Mouse (Mus musculus): ENCODE measurements around the gene Il13. TPM values are rescaled to one million over a fixed set of nuclear protein-coding genes. Genes with fewer than 3 reads are reported as not detected.

Il13 gene
- polyA plus RNA-seq, 1 experiment from 2014 or later = not detected

DNA sequence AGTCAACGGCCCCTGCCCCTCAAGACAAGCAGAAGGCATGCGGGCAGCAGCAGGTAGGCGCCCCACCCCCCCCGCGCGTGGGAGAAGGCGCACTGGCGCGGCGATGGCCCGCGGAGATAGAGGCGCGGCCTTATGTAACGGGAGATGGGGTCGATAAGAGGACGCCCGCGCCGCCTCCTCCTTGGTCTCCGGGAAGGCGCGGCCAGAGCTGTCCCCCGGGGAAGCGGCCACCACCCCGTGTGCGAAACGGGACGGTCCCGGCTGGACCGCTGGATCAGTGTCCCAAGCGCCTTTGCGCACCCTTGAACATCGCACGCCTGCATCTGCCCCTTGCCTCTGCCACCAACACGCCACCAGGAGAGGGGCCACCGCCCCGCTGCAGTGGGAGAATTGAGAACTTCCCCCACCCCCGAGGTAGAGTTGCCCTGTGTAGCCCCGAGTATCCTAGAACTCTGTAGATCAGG lies 1.7 kb upstream of the Il13 start:
- Histone ChIP-seq H3K4me1 (ENCODE audit: control insufficient read depth, insufficient read depth, low read length) (0 out of 2 replicates have a peak, but pooled peaks cover 3% of the 10 kb centered on the region), H3K9me3 (replicated peaks; ENCODE audit: control insufficient read depth, low read length) (no peaks in the 10 kb centered on the region), H3K27me3 (replicated peaks; ENCODE audit: control insufficient read depth, insufficient read depth, low read length) (0 out of 2 replicates have a peak, but pooled peaks cover 5% of the 10 kb centered on the region), H3K36me3 (ENCODE audit: control insufficient read depth, insufficient read depth, low read length) (no peaks in the 10 kb centered on the region), H3K27ac (ENCODE audit: low read depth, low read length) (no peak overlapping the region), H3K9ac (ENCODE audit: low read length) (peak overlapping the region; percentile 41), H3K4me2 (ENCODE audit: low read length) (peak overlapping the region; percentile 60), H3K4me3 (ENCODE audit: low read depth, low read length) (peak overlapping the region; percentile 28)
- 3% methylated on average over 39 of the region's 40 CpGs for WGBS
- DNase-seq (ENCODE audit: low spot score) (peak; percentile 4), ATAC-seq (no peak)

DNA sequence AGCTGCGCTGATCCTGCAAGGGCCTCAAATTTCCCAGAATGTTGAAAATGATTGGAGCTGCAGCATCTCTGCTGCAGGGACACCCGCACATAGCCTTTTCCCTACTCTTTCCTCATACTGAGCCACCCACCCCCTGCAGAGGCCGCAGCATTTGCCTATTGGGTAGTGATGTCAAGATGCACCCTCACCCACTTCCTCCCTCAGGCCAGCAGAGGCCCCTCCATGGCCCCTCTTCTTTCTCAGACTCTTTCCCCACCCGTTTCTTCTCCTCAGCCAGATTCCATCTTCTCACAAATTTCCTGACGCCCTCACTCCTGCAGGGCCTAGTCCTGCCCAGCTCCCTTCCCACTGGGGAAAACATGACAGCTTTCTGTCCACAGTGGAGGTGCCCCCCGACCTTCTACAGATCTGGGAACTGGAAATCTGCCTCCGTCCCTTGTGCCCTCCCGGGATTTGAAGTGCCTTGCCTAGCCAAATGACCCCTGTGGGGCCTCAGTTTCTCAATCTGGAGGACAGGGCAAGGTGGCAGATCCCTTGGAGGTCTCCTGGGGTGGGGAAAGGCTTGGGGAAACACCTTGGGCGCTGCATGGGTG lies 1.2 kb upstream of the Il13 start:
- Histone ChIP-seq H3K4me1 (ENCODE audit: control insufficient read depth, insufficient read depth, low read length) (0 out of 2 replicates have a peak, but pooled peaks cover 3% of the 10 kb centered on the region), H3K36me3 (ENCODE audit: control insufficient read depth, insufficient read depth, low read length) (no peaks in the 10 kb centered on the region), H3K9me3 (replicated peaks; ENCODE audit: control insufficient read depth, low read length) (no peaks in the 10 kb centered on the region), H3K27me3 (replicated peaks; ENCODE audit: control insufficient read depth, insufficient read depth, low read length) (0 out of 2 replicates have a peak, but pooled peaks cover 5% of the 10 kb centered on the region), H3K4me3 (ENCODE audit: low read depth, low read length) (peak overlapping the region; percentile 28), H3K4me2 (ENCODE audit: low read length) (peak overlapping the region; percentile 60), H3K27ac (ENCODE audit: low read depth, low read length) (no peak overlapping the region), H3K9ac (ENCODE audit: low read length) (peak overlapping the region; percentile 41)
- ATAC-seq = no peak
- no peak for DNase-seq (ENCODE audit: low spot score)
- WGBS = 46% methylated on average over 9 of the region's 9 CpGs

DNA sequence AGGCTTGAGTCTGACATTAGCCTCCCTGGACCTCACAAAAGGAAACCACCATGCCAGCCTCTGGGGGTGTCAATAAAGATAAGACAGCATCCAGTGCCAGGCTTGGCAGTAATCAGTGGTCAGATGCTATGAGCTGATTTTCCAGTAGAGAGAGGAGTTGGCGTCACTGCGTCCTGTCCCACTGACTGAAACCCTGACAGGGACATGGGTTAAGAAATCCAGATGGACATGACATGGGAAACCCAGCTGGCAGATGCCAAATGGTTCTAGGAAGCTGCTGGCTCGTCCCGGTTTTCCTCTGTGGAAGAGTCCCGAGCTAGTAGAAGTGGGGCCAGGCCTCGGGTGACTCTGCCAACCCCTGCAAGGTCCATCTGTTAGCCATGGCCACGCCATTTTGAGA lies 858 bp downstream of the Il13 start:
- H3K9ac ChIP-seq (ENCODE audit: low read length) = no peak overlapping the region
- 0 out of 2 replicates have a peak, but pooled peaks cover 3% of the 10 kb centered on the region for H3K4me1 ChIP-seq (ENCODE audit: control insufficient read depth, insufficient read depth, low read length)
- H3K4me3 ChIP-seq (ENCODE audit: low read depth, low read length) = no peak overlapping the region
- WGBS = 89% methylated on average over 7 of the region's 7 CpGs
- no peak overlapping the region for H3K27ac ChIP-seq (ENCODE audit: low read depth, low read length)
- H3K9me3 ChIP-seq (replicated peaks; ENCODE audit: control insufficient read depth, low read length) = no peaks in the 10 kb centered on the region
- H3K36me3 ChIP-seq (ENCODE audit: control insufficient read depth, insufficient read depth, low read length) = no peaks in the 10 kb centered on the region
- ATAC-seq = no peak
- no peak for DNase-seq (ENCODE audit: low spot score)
- H3K27me3 ChIP-seq (replicated peaks; ENCODE audit: control insufficient read depth, insufficient read depth, low read length) = 0 out of 2 replicates have a peak, but pooled peaks cover 5% of the 10 kb centered on the region
- no peak overlapping the region for H3K4me2 ChIP-seq (ENCODE audit: low read length)

DNA sequence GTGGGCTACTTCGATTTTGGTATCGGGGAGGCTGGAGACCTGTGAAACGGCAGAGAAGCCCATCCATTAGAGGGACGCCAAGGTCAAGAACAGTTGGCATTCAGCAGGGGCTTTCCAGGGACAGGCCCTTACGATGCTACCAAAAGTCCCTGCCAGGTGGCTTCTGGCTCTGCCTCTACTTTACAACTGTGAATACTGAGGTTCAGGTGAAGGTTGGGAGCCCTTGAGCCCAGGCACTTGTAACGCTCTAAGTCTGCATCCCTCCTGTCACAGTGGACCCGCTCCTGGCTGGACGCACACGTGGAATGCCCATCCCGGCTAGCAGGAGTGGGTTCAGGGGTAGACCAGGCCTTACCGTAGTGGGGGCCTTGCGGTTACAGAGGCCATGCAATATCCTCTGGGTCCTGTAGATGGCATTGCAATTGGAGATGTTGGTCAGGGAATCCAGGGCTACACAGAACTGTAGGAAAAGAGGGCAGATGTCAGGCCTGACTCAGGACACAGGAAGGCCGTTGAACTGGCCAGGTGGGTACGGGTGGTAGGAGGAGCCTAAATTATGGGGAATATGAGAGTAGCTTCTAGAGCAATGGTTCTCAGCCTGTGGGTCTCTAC lies 2.3 kb downstream of the Il13 start:
- peak; percentile 6 for DNase-seq (ENCODE audit: low spot score)
- no peaks in the 10 kb centered on the region for H3K36me3 ChIP-seq (ENCODE audit: control insufficient read depth, insufficient read depth, low read length)
- ATAC-seq = no peak
- no peak overlapping the region for H3K9ac ChIP-seq (ENCODE audit: low read length)
- H3K9me3 ChIP-seq (replicated peaks; ENCODE audit: control insufficient read depth, low read length) = no peaks in the 10 kb centered on the region
- H3K27ac ChIP-seq (ENCODE audit: low read depth, low read length) = no peak overlapping the region
- H3K4me2 ChIP-seq (ENCODE audit: low read length) = no peak overlapping the region
- H3K27me3 ChIP-seq (replicated peaks; ENCODE audit: control insufficient read depth, insufficient read depth, low read length) = 0 out of 2 replicates have a peak, but pooled peaks cover 5% of the 10 kb centered on the region
- no peak overlapping the region for H3K4me3 ChIP-seq (ENCODE audit: low read depth, low read length)
- WGBS = 73% methylated on average over 14 of the region's 14 CpGs
- H3K4me1 ChIP-seq (ENCODE audit: control insufficient read depth, insufficient read depth, low read length) = 0 out of 2 replicates have a peak, but pooled peaks cover 3% of the 10 kb centered on the region

DNA sequence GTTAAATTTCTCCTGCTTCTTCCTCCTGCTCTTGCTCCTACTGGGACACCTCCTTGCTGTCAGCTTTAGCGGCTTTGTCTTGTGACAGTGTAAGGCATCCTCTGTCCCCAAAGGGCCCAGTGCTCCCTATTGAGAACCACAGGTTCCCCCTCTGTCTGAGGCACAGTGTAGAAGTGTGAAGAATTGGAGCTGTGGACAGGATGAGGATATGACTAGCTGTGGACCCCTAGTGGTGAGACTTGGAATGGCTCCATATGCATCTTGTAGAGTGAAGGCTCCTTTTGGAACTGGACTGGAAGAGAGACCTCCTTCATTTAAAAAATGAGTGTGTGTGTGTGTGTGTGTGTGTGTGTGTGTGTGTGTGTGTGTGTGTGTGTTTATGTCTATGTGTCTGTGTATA lies 6.6 kb downstream of the Il13 start:
- peak; percentile 93 for DNase-seq (ENCODE audit: low spot score)
- 14% methylated on average over 1 of the region's 1 CpGs for WGBS
- Histone ChIP-seq H3K27me3 (replicated peaks; ENCODE audit: control insufficient read depth, insufficient read depth, low read length) (no peaks in the 10 kb centered on the region), H3K4me1 (ENCODE audit: control insufficient read depth, insufficient read depth, low read length) (no peaks in the 10 kb centered on the region), H3K9me3 (replicated peaks; ENCODE audit: control insufficient read depth, low read length) (no peaks in the 10 kb centered on the region), H3K9ac (ENCODE audit: low read length) (no peak overlapping the region), H3K36me3 (ENCODE audit: control insufficient read depth, insufficient read depth, low read length) (no peaks in the 10 kb centered on the region), H3K4me2 (ENCODE audit: low read length) (no peak overlapping the region), H3K4me3 (ENCODE audit: low read depth, low read length) (no peak overlapping the region), H3K27ac (ENCODE audit: low read depth, low read length) (no peak overlapping the region)
- ATAC-seq = peak; percentile 68

DNA sequence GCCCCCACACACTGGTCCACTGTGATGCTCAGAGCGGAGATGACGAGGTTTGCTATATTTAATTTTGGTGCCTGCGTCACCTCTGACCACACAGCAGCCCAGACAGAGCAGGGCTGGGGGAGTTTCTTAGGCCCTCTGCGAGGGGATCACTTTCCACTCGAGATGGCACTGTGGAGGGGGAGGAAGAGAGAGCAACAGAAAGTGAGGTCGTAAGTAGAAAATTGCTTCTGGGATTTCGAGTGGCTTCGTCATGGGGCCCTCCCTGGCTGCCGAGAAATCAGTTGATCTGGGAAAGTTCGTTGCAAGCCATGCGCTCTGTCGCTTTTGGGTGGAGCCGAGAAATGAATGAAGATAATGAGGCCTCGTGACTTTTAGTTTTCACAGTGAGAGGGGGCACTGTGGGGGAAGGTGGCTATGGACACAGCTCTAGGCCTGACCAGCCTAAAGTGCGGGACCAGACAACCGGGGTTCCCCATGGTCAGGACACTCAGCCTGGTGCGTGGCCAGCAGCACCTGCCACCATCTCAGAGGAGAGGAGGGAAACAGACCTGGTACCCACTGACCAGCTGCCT lies 7.6 kb downstream of the Il13 start:
- no peak overlapping the region for H3K27ac ChIP-seq (ENCODE audit: low read depth, low read length)
- ATAC-seq (no peak), DNase-seq (ENCODE audit: low spot score) (no peak)
- no peak overlapping the region for H3K4me2 ChIP-seq (ENCODE audit: low read length)
- H3K4me3 ChIP-seq (ENCODE audit: low read depth, low read length) = no peak overlapping the region
- no peaks in the 10 kb centered on the region for H3K27me3 ChIP-seq (replicated peaks; ENCODE audit: control insufficient read depth, insufficient read depth, low read length)
- WGBS = 64% methylated on average over 17 of the region's 17 CpGs
- no peaks in the 10 kb centered on the region for H3K4me1 ChIP-seq (ENCODE audit: control insufficient read depth, insufficient read depth, low read length)
- no peak overlapping the region for H3K9ac ChIP-seq (ENCODE audit: low read length)
- no peaks in the 10 kb centered on the region for H3K9me3 ChIP-seq (replicated peaks; ENCODE audit: control insufficient read depth, low read length)
- no peaks in the 10 kb centered on the region for H3K36me3 ChIP-seq (ENCODE audit: control insufficient read depth, insufficient read depth, low read length)

DNA sequence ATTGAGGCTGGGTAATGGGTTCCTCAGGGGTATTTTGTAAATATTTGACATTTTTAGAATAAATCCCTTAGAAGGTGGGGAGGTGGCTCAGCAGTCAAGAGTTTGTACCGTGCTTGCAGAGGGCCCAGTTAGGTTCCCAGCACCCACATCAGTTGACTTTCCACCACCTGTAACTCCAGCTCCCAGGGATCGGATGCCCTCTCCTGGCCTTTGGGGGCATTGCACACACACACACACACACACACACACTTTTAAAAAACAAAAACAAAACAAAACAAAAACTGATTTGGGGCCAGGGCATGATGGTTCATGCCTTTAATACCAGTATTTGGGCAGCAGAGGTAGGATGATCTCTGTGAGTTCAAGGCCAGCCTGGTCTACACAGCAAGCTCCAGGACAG lies 10.4 kb downstream of the Il13 start:
- H3K27me3 ChIP-seq (replicated peaks; ENCODE audit: control insufficient read depth, insufficient read depth, low read length) = no peaks in the 10 kb centered on the region
- DNase-seq (ENCODE audit: low spot score) = no peak
- no peak for ATAC-seq
- no peak overlapping the region for H3K4me3 ChIP-seq (ENCODE audit: low read depth, low read length)
- no peaks in the 10 kb centered on the region for H3K9me3 ChIP-seq (replicated peaks; ENCODE audit: control insufficient read depth, low read length)
- H3K4me1 ChIP-seq (ENCODE audit: control insufficient read depth, insufficient read depth, low read length) = no peaks in the 10 kb centered on the region
- no peaks in the 10 kb centered on the region for H3K36me3 ChIP-seq (ENCODE audit: control insufficient read depth, insufficient read depth, low read length)
- WGBS = 88% methylated on average over 2 of the region's 2 CpGs
- H3K27ac ChIP-seq (ENCODE audit: low read depth, low read length) = no peak overlapping the region
- no peak overlapping the region for H3K9ac ChIP-seq (ENCODE audit: low read length)
- no peak overlapping the region for H3K4me2 ChIP-seq (ENCODE audit: low read length)

DNA sequence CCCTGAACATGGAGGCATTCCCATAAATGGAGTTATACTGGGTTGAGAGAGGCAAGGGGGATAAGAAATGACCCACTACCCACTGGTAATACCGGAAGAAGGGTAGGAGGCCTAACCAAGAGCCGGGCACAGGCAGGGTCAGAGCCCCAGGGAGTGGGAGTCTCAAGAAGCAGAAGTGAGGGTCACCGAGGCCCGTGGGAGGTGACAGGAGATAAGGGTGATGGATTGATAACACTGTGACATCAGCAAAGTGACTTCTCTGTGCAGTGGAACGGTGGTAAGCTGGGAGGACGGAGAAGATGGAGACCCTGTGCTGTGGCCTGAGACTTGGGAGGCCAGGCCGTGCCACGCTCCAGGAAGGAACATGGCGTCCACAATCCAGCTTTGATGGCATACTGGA lies 10.9 kb downstream of the Il13 start:
- ATAC-seq (no peak), DNase-seq (ENCODE audit: low spot score) (no peak)
- Histone ChIP-seq H3K9me3 (replicated peaks; ENCODE audit: control insufficient read depth, low read length) (no peaks in the 10 kb centered on the region), H3K4me2 (ENCODE audit: low read length) (no peak overlapping the region), H3K4me1 (ENCODE audit: control insufficient read depth, insufficient read depth, low read length) (no peaks in the 10 kb centered on the region), H3K4me3 (ENCODE audit: low read depth, low read length) (no peak overlapping the region), H3K9ac (ENCODE audit: low read length) (no peak overlapping the region), H3K36me3 (ENCODE audit: control insufficient read depth, insufficient read depth, low read length) (no peaks in the 10 kb centered on the region), H3K27ac (ENCODE audit: low read depth, low read length) (no peak overlapping the region), H3K27me3 (replicated peaks; ENCODE audit: control insufficient read depth, insufficient read depth, low read length) (no peaks in the 10 kb centered on the region)
- WGBS = 96% methylated on average over 9 of the region's 9 CpGs

DNA sequence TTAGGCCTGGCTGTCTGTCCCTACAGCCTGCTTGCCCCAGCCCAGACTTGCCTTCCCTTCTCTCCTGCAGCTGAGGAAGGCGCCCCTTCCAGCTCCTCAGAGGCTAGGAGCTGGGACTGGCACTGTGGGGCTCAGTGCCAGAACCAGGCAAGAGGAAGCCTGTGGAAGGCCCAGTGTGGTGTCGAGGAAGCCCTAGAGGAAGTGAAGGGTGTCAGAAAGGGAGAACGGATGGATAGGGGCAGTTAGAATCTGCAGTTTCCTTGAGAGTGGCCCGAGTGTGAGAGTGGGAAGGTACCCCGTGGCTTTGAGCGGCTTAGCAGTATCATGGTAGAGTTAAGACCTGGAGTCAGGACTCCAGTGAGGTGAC lies 12.1 kb downstream of the Il13 start:
- no peak overlapping the region for H3K4me2 ChIP-seq (ENCODE audit: low read length)
- WGBS = 82% methylated on average over 6 of the region's 6 CpGs

More for the DNA sequence above, 12.1 kb downstream of the Il13 start:
- no peaks in the 10 kb centered on the region for H3K9me3 ChIP-seq (replicated peaks; ENCODE audit: control insufficient read depth, low read length)
- H3K4me1 ChIP-seq (ENCODE audit: control insufficient read depth, insufficient read depth, low read length) = no peaks in the 10 kb centered on the region
- H3K4me3 ChIP-seq (ENCODE audit: low read depth, low read length) = no peak overlapping the region
- no peaks in the 10 kb centered on the region for H3K27me3 ChIP-seq (replicated peaks; ENCODE audit: control insufficient read depth, insufficient read depth, low read length)
- DNase-seq (ENCODE audit: low spot score) = no peak
- H3K27ac ChIP-seq (ENCODE audit: low read depth, low read length) = no peak overlapping the region
- no peaks in the 10 kb centered on the region for H3K36me3 ChIP-seq (ENCODE audit: control insufficient read depth, insufficient read depth, low read length)
- ATAC-seq = no peak
- no peak overlapping the region for H3K9ac ChIP-seq (ENCODE audit: low read length)
